Mouse (Mus musculus) kidney, postnatal 36 days (tissue): ENCODE data around the gene C1ql4.
"Not testable (repeated sequence)": the region's sequence is repeated elsewhere in the genome, so short reads cannot be mapped to it uniquely, and the experiment has no call there.

Source experiments
- DNase-seq, 2 experiments: peaks; one replicate each; pipeline ENCODE4 v3.0.0; 2021 to 2022; ENCODE audit warnings: mixed read lengths in 2 of 2

The C1ql4 gene

DNA sequence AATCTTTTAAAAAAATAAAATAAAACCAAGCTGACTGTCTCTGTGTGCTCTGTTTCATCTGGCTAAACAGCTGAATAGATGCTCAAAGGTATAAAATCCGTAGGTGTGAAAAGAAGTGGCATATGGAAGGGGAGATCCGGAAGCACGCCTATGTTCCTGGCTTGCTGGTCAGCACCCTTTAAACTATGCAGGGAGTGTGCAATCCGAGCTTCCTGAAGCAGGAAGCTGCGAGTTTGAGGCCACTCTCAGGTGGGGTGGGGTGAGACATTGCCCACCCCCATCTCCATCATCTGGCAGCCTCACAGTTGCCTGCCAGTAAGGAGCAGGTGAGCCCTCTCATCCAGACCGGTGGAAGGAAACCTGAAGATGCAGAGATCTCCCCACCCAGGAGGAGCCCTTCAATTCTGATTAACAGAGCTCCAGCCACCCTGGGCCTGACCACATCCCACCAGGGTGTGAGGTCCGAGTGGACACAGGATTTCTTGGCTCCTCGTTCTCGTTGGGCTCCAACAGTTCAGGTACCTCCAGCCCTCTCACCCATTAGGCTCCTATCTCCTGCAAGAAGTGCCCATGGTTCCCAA is 13.5 kb downstream of the C1ql4 start, which contains the start of gene Troap:
TSS of gene Troap (plus strand) at position 557 of the 581 bp plus-strand sequence.
- DNase-seq, result no peak

GRCm38 (mm10) chr15:99071988-99072387 is 15.6 kb downstream of the C1ql4 start:
- no peak for DNase-seq

GRCm38 (mm10) chr15:99065557-99066165 is 22.0 kb downstream of the C1ql4 start:
- DNase-seq, result no peak

DNA sequence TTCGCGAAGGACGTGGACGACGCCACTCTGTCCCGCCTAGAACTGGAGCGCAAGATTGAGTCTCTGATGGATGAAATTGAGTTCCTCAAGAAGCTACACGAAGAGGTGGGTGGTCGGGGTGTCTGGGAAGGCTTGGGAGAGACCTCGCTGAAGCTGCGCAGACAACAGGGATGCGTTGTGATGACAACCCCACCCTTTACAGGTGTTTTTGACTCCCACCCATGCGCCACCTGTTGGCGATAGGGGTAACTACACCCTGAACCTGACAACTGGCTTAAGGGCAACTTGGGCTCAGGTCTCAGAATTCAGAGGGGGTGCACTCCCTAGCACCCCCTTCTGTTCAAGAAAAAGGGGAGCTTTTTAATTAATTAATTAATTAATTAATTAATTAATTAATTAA is 31.3 kb downstream of the C1ql4 start:
- DNase-seq, result peak in 1 of 2 experiments; percentile 72

DNA sequence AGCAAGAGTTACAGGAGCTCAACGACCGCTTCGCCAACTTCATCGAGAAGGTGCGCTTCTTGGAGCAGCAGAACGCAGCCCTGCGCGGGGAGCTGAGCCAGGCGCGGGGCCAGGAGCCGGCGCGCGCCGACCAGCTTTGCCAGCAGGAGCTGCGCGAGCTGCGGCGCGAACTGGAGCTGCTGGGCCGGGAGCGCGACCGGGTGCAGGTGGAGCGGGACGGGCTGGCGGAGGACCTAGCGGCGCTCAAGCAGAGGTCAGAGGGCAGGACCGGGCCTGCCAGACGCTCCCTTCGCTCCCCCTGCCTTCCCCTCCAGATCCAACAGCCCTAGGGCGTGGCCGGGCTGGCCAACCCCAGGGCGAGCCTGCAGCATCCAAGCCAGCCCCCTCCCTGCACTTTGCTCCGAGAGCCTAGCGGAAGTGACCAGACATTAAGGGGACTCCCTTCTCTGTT is 32.1 kb downstream of the C1ql4 start:
- peak in 1 of 2 experiments; percentile 65 for DNase-seq

GRCm38 (mm10) chr15:99055040-99055439 is 32.6 kb downstream of the C1ql4 start, which contains the start of gene Prph:
Gene Prph, plus strand, starts transcription at chr15:99055174.
- DNase-seq, result no peak

- DNase-seq, result peak in 1 of 2 experiments; percentile 45
Observed at GRCm38 (mm10) chr15:99053373-99053772, 34.2 kb downstream of the C1ql4 start.

GRCm38 (mm10) chr15:99049473-99050253 is 38.0 kb downstream of the C1ql4 start:
- peak; percentile 67 to 70 for DNase-seq

- DNase-seq, result not testable (repeated sequence)
Observed at GRCm38 (mm10) chr15:99045734-99046133, 41.9 kb downstream of the C1ql4 start.

GRCm38 (mm10) chr15:99044854-99045253 is 42.8 kb downstream of the C1ql4 start:
- DNase-seq, result peak; percentile 76 to 81

DNA sequence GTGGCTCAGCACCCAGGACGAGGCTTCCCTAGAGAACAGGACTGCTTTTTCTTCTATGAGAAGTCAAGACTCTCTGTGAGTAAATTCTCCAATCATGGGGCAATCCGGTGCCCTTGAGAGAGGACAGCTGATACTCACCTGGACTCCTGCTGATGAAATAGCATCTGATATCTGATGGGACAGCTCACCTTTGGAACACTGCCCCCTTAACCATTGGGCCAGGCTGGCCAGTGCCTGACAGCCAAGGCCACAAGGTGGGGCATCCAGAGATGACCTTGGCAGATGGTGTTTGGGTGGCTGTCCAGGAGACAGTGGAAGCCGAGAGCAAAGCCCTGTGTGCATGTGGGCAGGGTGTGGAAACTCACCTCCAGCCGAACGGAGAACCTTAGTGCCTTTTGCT is 45.3 kb downstream of the C1ql4 start:
- no peak for DNase-seq

- DNase-seq, result peak in 1 of 2 experiments; percentile 50
Observed at GRCm38 (mm10) chr15:99040920-99041856, 46.4 kb downstream of the C1ql4 start.

- DNase-seq, result no peak
Observed at GRCm38 (mm10) chr15:99039996-99040919, 47.4 kb downstream of the C1ql4 start.

DNA sequence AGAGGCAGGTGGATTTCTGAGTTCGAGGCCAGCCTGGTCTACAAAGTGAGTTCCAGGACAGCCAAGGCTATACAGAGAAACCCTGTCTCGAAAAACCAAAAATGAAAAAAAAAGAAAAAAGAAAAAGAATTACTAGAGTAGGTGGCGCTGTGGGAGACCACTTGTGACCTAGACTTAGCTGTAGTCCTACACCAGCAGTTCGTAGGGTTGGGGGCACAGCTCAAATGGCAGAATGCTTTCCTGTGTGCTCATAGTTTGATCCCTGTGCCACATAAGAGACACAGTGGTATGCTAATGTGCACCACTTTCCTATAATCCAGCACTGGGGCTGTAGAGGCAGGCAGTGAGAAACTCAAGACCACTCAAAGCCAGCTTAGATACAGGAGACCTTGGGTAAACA is 48.3 kb downstream of the C1ql4 start:
- DNase-seq, result no peak

DNA sequence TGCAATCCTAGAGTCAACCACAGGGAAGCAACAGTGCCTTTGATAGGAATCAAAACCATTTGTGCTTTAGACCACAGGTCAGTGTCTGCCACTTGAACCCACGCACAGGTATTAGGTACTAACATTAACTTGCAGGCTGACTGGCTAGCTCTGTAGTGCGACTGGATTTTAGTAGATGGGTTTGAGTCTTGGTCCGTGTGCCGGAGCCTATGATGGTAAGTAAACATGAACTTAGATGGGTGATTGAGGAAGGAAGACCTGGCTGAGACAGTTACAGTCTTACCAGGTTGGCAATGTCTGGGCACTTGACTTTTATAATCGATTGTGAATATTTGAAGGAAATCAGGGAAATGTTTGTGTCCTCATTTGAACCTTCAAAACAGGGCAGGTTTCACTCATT is 48.8 kb downstream of the C1ql4 start:
- no peak for DNase-seq

DNA sequence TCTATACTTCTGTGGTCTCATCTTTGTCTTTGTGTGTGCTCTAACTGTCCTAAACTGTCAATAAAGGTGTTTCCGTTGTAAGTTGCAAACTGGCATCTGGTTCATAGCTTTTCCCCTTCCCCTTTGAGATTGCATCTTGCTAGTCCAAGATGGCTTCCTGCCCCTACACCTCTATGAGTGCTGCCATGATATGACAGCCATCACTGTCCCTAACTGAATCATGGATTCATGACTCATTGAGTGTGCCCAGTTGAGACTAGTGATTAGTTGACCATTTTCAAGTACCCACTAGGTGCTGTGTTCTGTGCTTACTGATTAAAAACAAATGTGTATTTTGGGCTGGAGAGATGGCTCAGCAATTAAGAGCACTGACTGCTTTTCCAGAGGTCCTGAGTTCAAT is 49.6 kb downstream of the C1ql4 start:
- DNase-seq, result no peak

GRCm38 (mm10) chr15:99036249-99036905 is 51.2 kb downstream of the C1ql4 start:
- DNase-seq, result no peak

DNA sequence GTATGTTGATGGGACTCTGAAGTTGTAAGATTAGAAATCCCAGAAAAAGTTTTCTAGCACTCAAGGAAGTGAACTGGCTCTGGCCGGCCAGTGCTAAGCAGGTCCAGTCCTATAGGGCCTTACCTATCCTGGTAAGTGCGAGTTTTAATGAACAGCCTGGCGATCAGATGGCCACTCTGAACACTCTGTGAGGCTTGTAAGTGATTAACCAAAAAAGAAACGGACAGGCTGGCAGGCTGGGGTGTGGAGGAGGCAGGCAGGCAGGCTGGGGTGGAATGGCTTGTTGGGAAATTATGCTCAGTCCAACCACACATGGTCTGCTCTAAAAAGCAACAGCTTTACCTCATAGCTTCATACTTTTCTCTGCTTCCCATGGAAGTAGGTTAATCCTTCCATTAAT is 52.2 kb downstream of the C1ql4 start:
- peak; percentile 60 to 85 for DNase-seq
